Mouse (Mus musculus): ENCODE measurements around the gene Pick1. TPM values are rescaled to one million over a fixed set of nuclear protein-coding genes. Genes with fewer than 3 reads are reported as not detected.
A peak's percentile ranks its signal among the peaks of the same experiment; 100 is the strongest.

The Pick1 gene
- polyA plus RNA-seq, 1 experiment, result 76.8 TPM

- no peak for TF ChIP-seq CTCF (IDR thresholded peaks at IDR 0.05; ENCODE audit: control insufficient read depth, insufficient read depth, insufficient replicate concordance, low read depth, low read length)
- TF ChIP-seq POLR2A (IDR thresholded peaks at IDR 0.05; ENCODE audit: control insufficient read depth, low read depth, low read length), result no peak
- H3K4me3 ChIP-seq (ENCODE audit: control insufficient read depth, low read depth, low read length), result no peak overlapping the region
Observed at GRCm38 (mm10) chr15:79273020-79273419, 44.0 kb downstream of the Pick1 start.

GRCm38 (mm10) chr15:79277728-79278127 lies 48.8 kb downstream of the Pick1 start:
- TF ChIP-seq CTCF (IDR thresholded peaks at IDR 0.05; ENCODE audit: control insufficient read depth, insufficient read depth, insufficient replicate concordance, low read depth, low read length) (no peak), POLR2A (IDR thresholded peaks at IDR 0.05; ENCODE audit: control insufficient read depth, low read depth, low read length) (no peak)
- Histone ChIP-seq H3K27ac (ENCODE audit: control insufficient read depth, insufficient read depth, low read depth, low read length) (no peak overlapping the region), H3K4me3 (ENCODE audit: control insufficient read depth, low read depth, low read length) (no peak overlapping the region), H3K36me3 (ENCODE audit: control insufficient read depth, insufficient read depth, low read length) (no peaks in the 10 kb centered on the region), H3K27me3 (ENCODE audit: control insufficient read depth, insufficient read depth, low read length) (no peaks in the 10 kb centered on the region), H3K4me1 (ENCODE audit: control insufficient read depth, insufficient read depth, low read length) (peaks cover 2% of the 10 kb centered on the region)

More at GRCm38 (mm10) chr15:79273020-79273419, 44.0 kb downstream of the Pick1 start:
- no peak overlapping the region for H3K27ac ChIP-seq (ENCODE audit: control insufficient read depth, insufficient read depth, low read depth, low read length)
- H3K27me3 ChIP-seq (ENCODE audit: control insufficient read depth, insufficient read depth, low read length), result no peaks in the 10 kb centered on the region
- H3K4me1 ChIP-seq (ENCODE audit: control insufficient read depth, insufficient read depth, low read length), result peaks cover 16% of the 10 kb centered on the region
- no peaks in the 10 kb centered on the region for H3K36me3 ChIP-seq (ENCODE audit: control insufficient read depth, insufficient read depth, low read length)

GRCm38 (mm10) chr15:79280209-79280608 lies 51.2 kb downstream of the Pick1 start:
- Histone ChIP-seq H3K27ac (ENCODE audit: control insufficient read depth, insufficient read depth, low read depth, low read length) (no peak overlapping the region), H3K4me1 (ENCODE audit: control insufficient read depth, insufficient read depth, low read length) (peaks cover 2% of the 10 kb centered on the region), H3K36me3 (ENCODE audit: control insufficient read depth, insufficient read depth, low read length) (no peaks in the 10 kb centered on the region), H3K4me3 (ENCODE audit: control insufficient read depth, low read depth, low read length) (no peak overlapping the region), H3K27me3 (ENCODE audit: control insufficient read depth, insufficient read depth, low read length) (no peaks in the 10 kb centered on the region)
- no peak for TF ChIP-seq POLR2A (IDR thresholded peaks at IDR 0.05; ENCODE audit: control insufficient read depth, low read depth, low read length)
- TF ChIP-seq CTCF (IDR thresholded peaks at IDR 0.05; ENCODE audit: control insufficient read depth, insufficient read depth, insufficient replicate concordance, low read depth, low read length), result peak; percentile 97

DNA sequence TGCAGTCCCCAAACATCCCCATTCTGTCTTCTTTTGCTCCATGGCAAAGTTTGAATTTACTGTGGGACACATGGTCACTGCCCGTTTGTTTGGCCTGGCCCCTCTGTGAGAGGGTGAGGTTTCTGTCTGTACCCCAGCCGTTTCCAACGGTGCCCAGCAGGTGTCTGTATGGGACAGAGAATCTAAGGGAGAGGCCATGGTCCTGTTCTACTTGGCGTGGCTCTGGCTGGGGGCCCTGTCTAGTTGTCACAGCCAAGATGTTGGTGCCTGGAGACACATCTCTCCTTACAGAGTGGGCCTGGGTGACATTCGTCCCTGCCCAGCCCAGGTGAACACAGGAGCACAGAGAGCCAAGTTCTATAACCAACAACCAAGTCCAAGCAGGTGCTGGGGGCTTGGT lies 51.9 kb downstream of the Pick1 start:
- H3K27me3 ChIP-seq (ENCODE audit: control insufficient read depth, insufficient read depth, low read length), result no peaks in the 10 kb centered on the region
- no peaks in the 10 kb centered on the region for H3K36me3 ChIP-seq (ENCODE audit: control insufficient read depth, insufficient read depth, low read length)
- H3K27ac ChIP-seq (ENCODE audit: control insufficient read depth, insufficient read depth, low read depth, low read length), result no peak overlapping the region
- peaks cover 2% of the 10 kb centered on the region for H3K4me1 ChIP-seq (ENCODE audit: control insufficient read depth, insufficient read depth, low read length)
- no peak for TF ChIP-seq POLR2A (IDR thresholded peaks at IDR 0.05; ENCODE audit: control insufficient read depth, low read depth, low read length)
- no peak; the same call in 1 of the 2 replicates for TF ChIP-seq CTCF (IDR thresholded peaks at IDR 0.05; ENCODE audit: control insufficient read depth, insufficient read depth, insufficient replicate concordance, low read depth, low read length)
- no peak overlapping the region for H3K4me3 ChIP-seq (ENCODE audit: control insufficient read depth, low read depth, low read length)

- no peak overlapping the region for H3K4me3 ChIP-seq (ENCODE audit: control insufficient read depth, low read depth, low read length)
- no peaks in the 10 kb centered on the region for H3K36me3 ChIP-seq (ENCODE audit: control insufficient read depth, insufficient read depth, low read length)
- TF ChIP-seq CTCF (IDR thresholded peaks at IDR 0.05; ENCODE audit: control insufficient read depth, insufficient read depth, insufficient replicate concordance, low read depth, low read length) (no peak), POLR2A (IDR thresholded peaks at IDR 0.05; ENCODE audit: control insufficient read depth, low read depth, low read length) (no peak)
- no peaks in the 10 kb centered on the region for H3K27me3 ChIP-seq (ENCODE audit: control insufficient read depth, insufficient read depth, low read length)
- no peak overlapping the region for H3K27ac ChIP-seq (ENCODE audit: control insufficient read depth, insufficient read depth, low read depth, low read length)
- H3K4me1 ChIP-seq (ENCODE audit: control insufficient read depth, insufficient read depth, low read length), result peaks cover 2% of the 10 kb centered on the region
Observed at GRCm38 (mm10) chr15:79281389-79281788, 52.4 kb downstream of the Pick1 start.

DNA sequence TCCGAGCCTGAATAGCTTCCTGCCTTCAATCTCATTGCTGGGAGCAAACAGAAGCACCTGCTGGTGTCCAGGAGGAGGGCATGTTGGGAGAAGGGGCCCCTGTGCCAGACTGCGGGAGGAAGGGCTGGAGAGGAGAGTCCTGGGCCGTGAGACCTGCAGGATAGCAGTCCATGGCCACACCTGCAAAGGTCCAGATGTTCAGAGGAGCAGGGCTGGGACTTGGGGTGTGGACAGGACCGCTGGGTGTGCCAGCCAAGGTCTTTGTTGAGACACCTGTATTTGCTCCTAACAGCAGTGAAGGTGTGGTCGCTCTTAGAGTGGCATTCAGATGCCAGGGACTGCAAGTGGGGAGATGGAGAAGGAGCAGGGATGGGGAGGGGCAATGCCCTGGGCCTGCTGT lies 53.5 kb downstream of the Pick1 start:
- Histone ChIP-seq H3K4me3 (ENCODE audit: control insufficient read depth, low read depth, low read length) (no peak overlapping the region), H3K36me3 (ENCODE audit: control insufficient read depth, insufficient read depth, low read length) (no peaks in the 10 kb centered on the region; the same call in 1 of the 2 replicates), H3K27ac (ENCODE audit: control insufficient read depth, insufficient read depth, low read depth, low read length) (no peak overlapping the region), H3K4me1 (ENCODE audit: control insufficient read depth, insufficient read depth, low read length) (peaks cover 2% of the 10 kb centered on the region), H3K27me3 (ENCODE audit: control insufficient read depth, insufficient read depth, low read length) (no peaks in the 10 kb centered on the region)
- TF ChIP-seq CTCF (IDR thresholded peaks at IDR 0.05; ENCODE audit: control insufficient read depth, insufficient read depth, insufficient replicate concordance, low read depth, low read length), result no peak
- TF ChIP-seq POLR2A (IDR thresholded peaks at IDR 0.05; ENCODE audit: control insufficient read depth, low read depth, low read length), result no peak

DNA sequence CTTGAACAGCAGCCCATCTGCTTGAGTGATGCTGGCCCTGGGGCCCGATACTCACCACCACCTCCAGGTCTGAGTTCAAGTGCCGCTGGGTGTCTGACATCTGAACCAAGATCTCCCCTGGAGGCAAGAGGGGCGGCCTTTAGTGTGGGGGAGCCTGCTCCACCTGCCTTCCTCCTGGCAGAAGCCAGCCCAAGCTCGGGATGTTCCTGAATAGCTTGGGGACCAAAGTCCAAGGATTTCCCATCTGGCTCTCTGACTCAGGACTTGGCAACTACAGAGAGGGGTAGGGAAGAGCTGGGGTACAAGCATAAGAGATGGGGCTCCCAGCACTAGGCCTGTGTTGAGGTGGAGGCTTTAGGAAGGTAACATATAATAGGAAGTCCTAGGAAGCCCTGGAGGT lies 54.4 kb downstream of the Pick1 start:
- TF ChIP-seq POLR2A (IDR thresholded peaks at IDR 0.05; ENCODE audit: control insufficient read depth, low read depth, low read length) (no peak), CTCF (IDR thresholded peaks at IDR 0.05; ENCODE audit: control insufficient read depth, insufficient read depth, insufficient replicate concordance, low read depth, low read length) (no peak)
- H3K27me3 ChIP-seq (ENCODE audit: control insufficient read depth, insufficient read depth, low read length), result no peaks in the 10 kb centered on the region
- H3K36me3 ChIP-seq (ENCODE audit: control insufficient read depth, insufficient read depth, low read length), result no peaks in the 10 kb centered on the region; the same call in none of the 2 replicates
- H3K4me1 ChIP-seq (ENCODE audit: control insufficient read depth, insufficient read depth, low read length), result peaks cover 2% of the 10 kb centered on the region
- H3K4me3 ChIP-seq (ENCODE audit: control insufficient read depth, low read depth, low read length), result no peak overlapping the region
- H3K27ac ChIP-seq (ENCODE audit: control insufficient read depth, insufficient read depth, low read depth, low read length), result no peak overlapping the region

GRCm38 (mm10) chr15:79285399-79285798 lies 56.4 kb downstream of the Pick1 start, which contains the start of gene Baiap2l2:
TSS of gene Baiap2l2 (minus strand) at chr15:79285537.
- Histone ChIP-seq H3K4me3 (ENCODE audit: control insufficient read depth, low read depth, low read length) (no peak within 1 kb of the TSS), H3K4me1 (ENCODE audit: control insufficient read depth, insufficient read depth, low read length) (peaks cover 2% of the 10 kb centered on the region), H3K27me3 (ENCODE audit: control insufficient read depth, insufficient read depth, low read length) (no peaks in the 10 kb centered on the region), H3K27ac (ENCODE audit: control insufficient read depth, insufficient read depth, low read depth, low read length) (no peak within 1 kb of the TSS), H3K36me3 (ENCODE audit: control insufficient read depth, insufficient read depth, low read length) (no peaks in the 10 kb centered on the region; the same call in none of the 2 replicates)
- TF ChIP-seq CTCF (IDR thresholded peaks at IDR 0.05; ENCODE audit: control insufficient read depth, insufficient read depth, insufficient replicate concordance, low read depth, low read length) (no peak), POLR2A (IDR thresholded peaks at IDR 0.05; ENCODE audit: control insufficient read depth, low read depth, low read length) (no peak)

Measured in testis, adult 2 months (tissue).